Mouse (Mus musculus) layer of hippocampus, adult 2 months (tissue): ENCODE measurements around the gene Rab22a. TPM values are rescaled to one million over a fixed set of nuclear protein-coding genes. Genes with fewer than 3 reads are reported as not detected.
A peak's percentile ranks its signal among the peaks of the same experiment; 100 is the strongest.
"Not testable (repeated sequence)": the region's sequence is repeated elsewhere in the genome, so short reads cannot be mapped to it uniquely, and the experiment has no call there.

Experiments used
- DNase-seq, 2 experiments: peaks; one replicate each; pipeline ENCODE4 v3.0.0; 2022; ENCODE audit warnings: low spot score in 2 of 2
- H3K27ac ChIP-seq: fragments of 200-600 bp; 2 replicates; pipeline ENCODE4 v1.8.1; 2022
- H3K4me3 ChIP-seq: fragments of 200-600 bp; 2 replicates; pipeline ENCODE4 v1.8.1; 2022; ENCODE audit warnings: mild to moderate bottlenecking
- CTCF ChIP-seq: fragments of 200-600 bp; conservative IDR thresholded peaks from 2 replicates; pipeline ENCODE4 v1.8.1; 2022; ENCODE audit warnings: antibody characterized with exemption, mild to moderate bottlenecking, moderate library complexity
- total RNA-seq, 2 experiments: library from RNA; stranded (reverse); gene quantifications; 2 replicates each; pipeline ENCODE4 v1.2.3; 2021

Gene Rab22a
- total RNA-seq, 2 experiments from 2014 or later, result 23.9 to 28.3 TPM

GRCm38 (mm10) chr2:173714620-173715218 is 55.2 kb downstream of the Rab22a start:
- Histone ChIP-seq H3K27ac (no peak overlapping the region), H3K4me3 (no peak overlapping the region)
- no peak for DNase-seq
- TF ChIP-seq CTCF, result no peak

GRCm38 (mm10) chr2:173716966-173717365 is 57.4 kb downstream of the Rab22a start:
- DNase-seq, result no peak
- no peak overlapping the region for H3K27ac ChIP-seq
- H3K4me3 ChIP-seq, result no peak overlapping the region
- TF ChIP-seq CTCF, result no peak

- H3K4me3 ChIP-seq, DNase-seq, H3K27ac ChIP-seq: not testable (repeated sequence)
These were observed 59.6 kb downstream of the Rab22a start, which contains the start of gene 1700010B08Rik for GRCm38 (mm10) chr2:173719115-173719514. TSS of gene 1700010B08Rik (plus strand) at chr2:173719415.

GRCm38 (mm10) chr2:173722251-173722857 is 62.8 kb downstream of the Rab22a start:
- Histone ChIP-seq H3K4me3 (no peak overlapping the region), H3K27ac (no peak overlapping the region)
- no peak for DNase-seq
- TF ChIP-seq CTCF, result no peak

GRCm38 (mm10) chr2:173724382-173724781 is 64.8 kb downstream of the Rab22a start:
- DNase-seq, result no peak
- no peak for TF ChIP-seq CTCF
- H3K4me3 ChIP-seq, result no peak overlapping the region
- H3K27ac ChIP-seq, result no peak overlapping the region

- no peak for TF ChIP-seq CTCF
- H3K4me3 ChIP-seq, result no peak overlapping the region
These were observed 65.6 kb downstream of the Rab22a start for GRCm38 (mm10) chr2:173724940-173725807.

GRCm38 (mm10) chr2:173725819-173726218 is 66.3 kb downstream of the Rab22a start:
- Histone ChIP-seq H3K4me3 (no peak overlapping the region), H3K27ac (no peak overlapping the region)
- DNase-seq, result no peak
- TF ChIP-seq CTCF, result no peak

More at GRCm38 (mm10) chr2:173724940-173725807, 65.6 kb downstream of the Rab22a start:
- no peak overlapping the region for H3K27ac ChIP-seq
- DNase-seq, result no peak

GRCm38 (mm10) chr2:173730444-173730966 is 70.9 kb downstream of the Rab22a start:
- Histone ChIP-seq H3K27ac (peak overlapping the region; percentile 36; the same call in 1 of the 2 replicates), H3K4me3 (no peak overlapping the region)
- TF ChIP-seq CTCF, result no peak
- peak in 1 of 2 experiments; percentile 28 for DNase-seq

GRCm38 (mm10) chr2:173734426-173734825 is 74.9 kb downstream of the Rab22a start:
- DNase-seq, result no peak
- H3K4me3 ChIP-seq, result no peak overlapping the region
- no peak for TF ChIP-seq CTCF
- no peak overlapping the region for H3K27ac ChIP-seq

- Histone ChIP-seq H3K27ac (peak within 1 kb of the TSS; percentile 90), H3K4me3 (peak within 1 kb of the TSS; percentile 81)
- peak; percentile 99 to 100 for DNase-seq
- TF ChIP-seq CTCF, result peak; percentile 61
These were observed 77.8 kb downstream of the Rab22a start, which contains the start of gene Vapb for GRCm38 (mm10) chr2:173737222-173737989. TSS of gene Vapb (plus strand) at chr2:173737511.

GRCm38 (mm10) chr2:173738232-173738631 is 78.7 kb downstream of the Rab22a start:
- no peak for DNase-seq
- Histone ChIP-seq H3K4me3 (peak overlapping the region; percentile 81), H3K27ac (peak overlapping the region; percentile 90; the same call in 1 of the 2 replicates)
- no peak for TF ChIP-seq CTCF

GRCm38 (mm10) chr2:173739107-173739506 is 79.5 kb downstream of the Rab22a start:
- Histone ChIP-seq H3K4me3 (no peak overlapping the region), H3K27ac (no peak overlapping the region)
- no peak for TF ChIP-seq CTCF
- no peak for DNase-seq
